Mouse (Mus musculus): Measurements from ENCODE around the gene Brca2. TPM values are rescaled to one million over a fixed set of nuclear protein-coding genes. Genes with fewer than 3 reads are reported as not detected.
A peak's percentile ranks its signal among the peaks of the same experiment; 100 is the strongest.

The Brca2 gene
- polyA plus RNA-seq, 1 experiment: 1.9 TPM

DNA sequence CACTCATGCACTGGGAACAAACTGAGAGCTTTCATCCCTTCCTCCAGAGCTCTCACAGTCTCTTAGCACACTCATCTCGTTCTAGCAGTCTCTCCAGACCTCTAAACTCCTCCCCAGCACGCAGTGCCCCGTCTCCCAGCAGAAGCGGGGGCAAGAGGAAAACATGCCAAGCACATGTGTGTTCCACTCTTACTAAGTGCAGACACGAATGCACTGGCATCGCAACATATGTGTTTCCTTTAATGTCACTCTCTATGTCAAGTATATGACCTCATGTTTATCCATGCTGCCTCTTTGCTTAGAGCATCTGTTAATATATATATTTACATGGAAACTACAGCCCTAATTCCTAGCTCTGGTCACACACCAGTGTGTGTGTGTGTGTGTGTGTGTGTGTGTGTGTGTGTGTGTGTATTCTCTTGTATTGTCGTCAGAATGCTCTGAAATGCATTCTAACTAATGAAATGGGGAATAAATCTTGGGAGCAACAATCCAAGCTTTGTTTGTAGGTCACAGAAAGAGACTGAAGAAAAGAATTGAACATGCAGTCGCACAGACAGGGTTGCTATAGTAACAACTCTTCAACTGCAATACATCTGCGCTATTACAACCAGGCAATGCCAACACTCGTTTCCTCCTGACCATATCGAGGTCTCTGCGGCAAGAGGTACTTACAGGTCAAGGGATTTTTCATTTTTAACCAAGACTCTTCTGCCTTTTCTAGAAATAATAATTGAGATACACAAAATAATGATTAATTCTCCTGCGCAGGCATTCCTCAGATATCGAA lies 79.2 kb downstream of the Brca2 start:
- TF ChIP-seq GATA1 (IDR thresholded peaks at IDR 0.05; ENCODE audit: borderline replicate concordance, low read length): no peak
- TF ChIP-seq FLI1 (IDR thresholded peaks at IDR 0.05; ENCODE audit: low read length): no peak
- Histone ChIP-seq H3K4me3 (replicated peaks) (peak overlapping the region; percentile 77), H3K27me3 (replicated peaks) (peaks cover 2% of the 10 kb centered on the region), H3K4me1 (peaks cover 36% of the 10 kb centered on the region), H3K36me3 (replicated peaks; ENCODE audit: low read length) (no peaks in the 10 kb centered on the region), H3K9me3 (peaks cover 8% of the 10 kb centered on the region)

- Histone ChIP-seq H3K9me3 (peaks cover 8% of the 10 kb centered on the region), H3K4me3 (replicated peaks) (no peak overlapping the region), H3K27me3 (replicated peaks) (no peaks in the 10 kb centered on the region), H3K4me1 (peaks cover 4% of the 10 kb centered on the region), H3K36me3 (replicated peaks; ENCODE audit: low read length) (peaks cover 3% of the 10 kb centered on the region)
- TF ChIP-seq FLI1 (IDR thresholded peaks at IDR 0.05; ENCODE audit: low read length): no peak
- TF ChIP-seq GATA1 (IDR thresholded peaks at IDR 0.05; ENCODE audit: borderline replicate concordance, low read length): no peak
Observed at GRCm38 (mm10) chr5:150606131-150606530, 83.7 kb downstream of the Brca2 start.

DNA sequence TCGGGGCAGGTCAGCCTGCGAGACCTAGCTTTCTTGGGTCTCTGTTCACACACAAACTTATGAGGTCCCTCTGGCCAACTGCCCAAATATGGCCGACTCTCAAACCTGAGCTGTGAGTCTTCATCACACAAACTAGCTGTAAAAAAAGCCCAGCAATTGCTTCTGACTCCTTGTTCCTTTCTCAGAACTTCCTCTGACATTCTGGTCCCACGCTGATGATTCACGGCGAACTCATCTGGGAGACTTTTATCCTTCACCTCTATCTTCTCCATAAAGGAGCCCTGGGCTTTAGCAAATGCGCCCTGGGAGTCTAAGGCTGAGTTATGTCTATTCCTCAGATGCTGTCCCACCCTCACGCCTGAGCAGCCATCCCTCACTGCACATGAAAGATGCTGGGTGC lies 85.2 kb downstream of the Brca2 start:
- Histone ChIP-seq H3K27me3 (replicated peaks) (no peaks in the 10 kb centered on the region), H3K9me3 (peaks cover 8% of the 10 kb centered on the region), H3K36me3 (replicated peaks; ENCODE audit: low read length) (peaks cover 3% of the 10 kb centered on the region), H3K4me1 (peaks cover 11% of the 10 kb centered on the region), H3K4me3 (replicated peaks) (no peak overlapping the region)
- no peak for TF ChIP-seq GATA1 (IDR thresholded peaks at IDR 0.05; ENCODE audit: borderline replicate concordance, low read length)
- TF ChIP-seq FLI1 (IDR thresholded peaks at IDR 0.05; ENCODE audit: low read length): no peak

DNA sequence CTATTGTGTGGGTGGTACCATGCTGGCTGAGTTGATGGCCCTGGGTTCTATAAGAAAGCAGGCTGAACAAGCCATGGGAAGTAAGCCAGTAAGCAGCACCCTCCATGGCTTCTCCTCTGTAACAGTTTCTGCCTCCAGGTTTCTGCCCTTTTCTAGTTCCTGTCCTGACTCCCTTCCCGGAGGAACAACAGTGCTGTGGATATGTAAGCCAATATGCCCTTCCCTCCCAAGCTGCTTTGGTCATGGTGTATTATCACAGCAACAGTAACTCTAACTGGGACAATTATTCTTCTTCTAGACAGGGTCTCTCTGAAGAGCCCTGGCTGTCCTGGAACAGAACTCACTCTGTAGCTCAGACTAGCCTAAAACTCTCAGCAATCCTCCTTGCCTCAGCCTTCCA lies 88.7 kb downstream of the Brca2 start:
- Histone ChIP-seq H3K9me3 (peaks cover 5% of the 10 kb centered on the region), H3K4me3 (replicated peaks) (no peak overlapping the region), H3K4me1 (peaks cover 22% of the 10 kb centered on the region), H3K36me3 (replicated peaks; ENCODE audit: low read length) (peaks cover 3% of the 10 kb centered on the region), H3K27me3 (replicated peaks) (no peaks in the 10 kb centered on the region)
- TF ChIP-seq FLI1 (IDR thresholded peaks at IDR 0.05; ENCODE audit: low read length) (no peak), GATA1 (IDR thresholded peaks at IDR 0.05; ENCODE audit: borderline replicate concordance, low read length) (no peak)

DNA sequence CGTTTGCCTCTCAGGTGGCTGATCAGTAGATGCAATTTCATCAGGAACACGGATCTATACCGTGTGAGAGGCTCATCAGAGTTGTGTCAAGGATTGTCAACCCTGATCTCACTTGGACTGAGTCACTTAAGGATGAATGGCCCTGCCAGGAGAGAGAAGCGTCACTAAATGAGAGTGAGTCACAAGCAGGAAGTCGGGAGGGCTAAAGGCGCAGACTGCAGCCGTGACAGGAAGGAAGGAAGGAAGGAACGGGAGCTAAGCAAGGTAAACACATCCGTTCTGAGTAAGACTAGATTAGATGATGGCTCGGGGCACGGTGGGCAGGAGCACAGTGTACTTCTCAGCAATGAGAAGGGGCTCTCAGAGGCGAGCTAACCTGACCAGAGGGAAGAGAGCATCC lies 89.3 kb downstream of the Brca2 start:
- no peak for TF ChIP-seq FLI1 (IDR thresholded peaks at IDR 0.05; ENCODE audit: low read length)
- no peak for TF ChIP-seq GATA1 (IDR thresholded peaks at IDR 0.05; ENCODE audit: borderline replicate concordance, low read length)
- Histone ChIP-seq H3K36me3 (replicated peaks; ENCODE audit: low read length) (peaks cover 3% of the 10 kb centered on the region), H3K4me1 (peaks cover 22% of the 10 kb centered on the region), H3K4me3 (replicated peaks) (peak overlapping the region; percentile 79), H3K9me3 (no peaks in the 10 kb centered on the region), H3K27me3 (replicated peaks) (no peaks in the 10 kb centered on the region)

- H3K4me3 ChIP-seq (replicated peaks): no peak overlapping the region
- no peak for TF ChIP-seq FLI1 (IDR thresholded peaks at IDR 0.05; ENCODE audit: low read length)
- TF ChIP-seq GATA1 (IDR thresholded peaks at IDR 0.05; ENCODE audit: borderline replicate concordance, low read length): no peak
- no peaks in the 10 kb centered on the region for H3K27me3 ChIP-seq (replicated peaks)
- H3K36me3 ChIP-seq (replicated peaks; ENCODE audit: low read length): no peaks in the 10 kb centered on the region
- H3K9me3 ChIP-seq: no peaks in the 10 kb centered on the region
- peaks cover 22% of the 10 kb centered on the region for H3K4me1 ChIP-seq
Observed at GRCm38 (mm10) chr5:150614054-150614453, 91.6 kb downstream of the Brca2 start.

- H3K27me3 ChIP-seq (replicated peaks): no peaks in the 10 kb centered on the region
- peaks cover 30% of the 10 kb centered on the region for H3K4me1 ChIP-seq
- no peak overlapping the region for H3K4me3 ChIP-seq (replicated peaks)
- no peaks in the 10 kb centered on the region for H3K9me3 ChIP-seq
- TF ChIP-seq FLI1 (IDR thresholded peaks at IDR 0.05; ENCODE audit: low read length) (no peak), GATA1 (IDR thresholded peaks at IDR 0.05; ENCODE audit: borderline replicate concordance, low read length) (no peak)
- no peaks in the 10 kb centered on the region for H3K36me3 ChIP-seq (replicated peaks; ENCODE audit: low read length)
Observed at GRCm38 (mm10) chr5:150616216-150616615, 93.8 kb downstream of the Brca2 start.

DNA sequence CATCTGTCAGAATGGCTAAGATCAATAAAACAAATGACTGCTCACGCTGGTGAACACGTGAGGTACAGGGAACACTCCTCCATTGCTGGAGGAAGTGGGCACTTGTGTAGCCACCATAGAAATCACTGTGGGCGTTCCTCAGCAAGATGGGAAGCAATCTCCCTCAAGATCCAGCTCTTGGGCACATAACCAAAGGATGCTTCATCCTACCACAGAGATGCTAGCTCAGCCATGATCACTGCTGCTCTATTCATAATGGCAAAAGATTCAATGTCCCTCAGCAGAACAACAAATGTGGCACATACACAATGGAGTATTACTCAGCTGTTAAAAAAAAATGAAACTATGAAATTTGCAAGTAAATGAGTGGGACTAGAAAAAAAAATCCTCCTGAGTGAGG lies 94.3 kb downstream of the Brca2 start:
- TF ChIP-seq GATA1 (IDR thresholded peaks at IDR 0.05; ENCODE audit: borderline replicate concordance, low read length): no peak
- Histone ChIP-seq H3K36me3 (replicated peaks; ENCODE audit: low read length) (no peaks in the 10 kb centered on the region), H3K4me3 (replicated peaks) (no peak overlapping the region), H3K9me3 (no peaks in the 10 kb centered on the region), H3K27me3 (replicated peaks) (no peaks in the 10 kb centered on the region), H3K4me1 (peaks cover 25% of the 10 kb centered on the region)

- peaks cover 18% of the 10 kb centered on the region for H3K4me1 ChIP-seq
- TF ChIP-seq FLI1 (IDR thresholded peaks at IDR 0.05; ENCODE audit: low read length): no peak
- TF ChIP-seq GATA1 (IDR thresholded peaks at IDR 0.05; ENCODE audit: borderline replicate concordance, low read length): no peak
Observed at GRCm38 (mm10) chr5:150618599-150619355, 96.3 kb downstream of the Brca2 start.

More at GRCm38 (mm10) chr5:150618599-150619355, 96.3 kb downstream of the Brca2 start:
- H3K4me3 ChIP-seq (replicated peaks): no peak overlapping the region
- no peaks in the 10 kb centered on the region for H3K9me3 ChIP-seq
- no peaks in the 10 kb centered on the region for H3K27me3 ChIP-seq (replicated peaks)
- H3K36me3 ChIP-seq (replicated peaks; ENCODE audit: low read length): peaks cover 3% of the 10 kb centered on the region

Other genes starting within 250 kb of the Brca2 start
- gene Zar1l, start 4.5 kb upstream of the Brca2 start, polyA plus RNA-seq (2012; ENCODE audit: insufficient read depth, low replicate concordance): not detected in 2 replicates
- 3.3 and 5.9 TPM in 2 replicates for gene N4bp2l1, start 74.6 kb downstream of the Brca2 start, polyA plus RNA-seq (2012; ENCODE audit: insufficient read depth, low replicate concordance)
- 7.4 and 21.8 TPM in 2 replicates for gene N4bp2l2, start 143.6 kb downstream of the Brca2 start, polyA plus RNA-seq (2012; ENCODE audit: insufficient read depth, low replicate concordance)
- 0.70 TPM in 1 of 2 replicates, not detected in the other for gene Pds5b, start 151.1 kb downstream of the Brca2 start, polyA plus RNA-seq (2012; ENCODE audit: insufficient read depth, low replicate concordance)